9 mouse cellular contexts compared by ENCODE assay signal in the genomic region with DNA sequence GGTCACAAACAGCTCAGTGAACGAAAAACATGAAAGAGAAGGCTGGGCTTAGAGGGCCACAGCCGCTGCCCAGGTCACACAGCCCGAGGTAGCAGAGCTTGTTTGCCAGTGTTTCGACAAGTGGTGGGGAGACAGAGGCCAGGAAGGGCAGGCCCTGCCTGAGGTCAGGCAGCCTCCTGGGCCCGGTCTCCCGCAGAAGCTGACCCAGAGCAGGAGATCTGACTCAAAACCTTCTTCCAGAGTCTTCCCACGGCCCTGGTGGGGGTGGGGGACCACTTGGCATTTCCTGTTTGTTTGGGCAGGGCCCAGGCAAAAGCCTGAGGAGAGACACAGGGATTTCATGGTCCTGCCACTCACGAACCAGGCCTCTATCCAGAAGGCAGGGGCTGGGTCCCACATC. TPM values are rescaled to one million over a fixed set of nuclear protein-coding genes. Genes with fewer than 3 reads are reported as not detected.
A peak's percentile ranks its signal among the peaks of the same experiment; 100 is the strongest.
DNase-seq lines count a peak whose midpoint lies in the region; ATAC-seq and TF ChIP-seq lines count a peak whose summit lies in the region.
"Had no signal": no experiment of that assay in that cellular context is flagged by ENCODE, and none has a peak within 500 bp of the region (broad histone marks: within the 10 kb centered on the region; RNA-seq: fewer than 3 reads in every experiment).

No protein-coding gene starts in this region.

- peaks cover 11% of the 10 kb centered on the region; the same call in 1 of the 2 replicates for H3K4me1 ChIP-seq in liver, adult 2 months (ENCODE audit: control insufficient read depth, insufficient read depth, low read length)

- H3K9ac ChIP-seq in liver, adult 2 months (ENCODE audit: low read depth, low read length): no peak overlapping the region

- H3K36me3 ChIP-seq in liver, adult 2 months (ENCODE audit: control insufficient read depth, insufficient read depth, low read length): no peaks in the 10 kb centered on the region

- no peak for ATAC-seq in monocyte, adult 5-6 weeks (replicated peaks; ENCODE audit: insufficient number of reproducible peaks, low FRiP score, low TSS enrichment, poor library complexity, severe bottlenecking)
- ATAC-seq: Patski had no signal

- no peak for TF ChIP-seq CTCF in liver, adult 2 months (IDR thresholded peaks at IDR 0.05; ENCODE audit: low read depth, low read length)

- H3K27me3 ChIP-seq in liver, adult 2 months (ENCODE audit: control insufficient read depth, insufficient read depth, low read length): no peaks in the 10 kb centered on the region
- H3K27me3 ChIP-seq: Patski had no signal

- no peak for TF ChIP-seq POLR2A in liver, adult 2 months (IDR thresholded peaks at IDR 0.05; ENCODE audit: extremely low read depth, insufficient read depth, low read length)

- no peak overlapping the region for H3K4me3 ChIP-seq in liver, adult 2 months (ENCODE audit: insufficient read depth, low read depth, low read length)

- 13% methylated on average over 8 of the region's 8 CpGs for WGBS in liver, adult 2 months

- peak overlapping the region; percentile 30 for H3K27ac ChIP-seq in liver, adult 2 months (replicated peaks; ENCODE audit: insufficient read depth, low read depth, low read length)

- H3K79me2 ChIP-seq in liver, adult 2 months (ENCODE audit: control insufficient read depth, insufficient read depth, low read length): no peaks in the 10 kb centered on the region

- peak; percentile 61 for DNase-seq in liver, adult 2 months (ENCODE audit: extremely low read depth, low read depth, low spot score)
- no peak for DNase-seq in liver
- DNase-seq in heart, adult 18-20 months: peak; percentile 60 to 66
- peak; percentile 77 for DNase-seq in kidney, postnatal 10 days
- DNase-seq in lung, postnatal 4 days: peak; percentile 78 to 90
- DNase-seq in thymus, postnatal 36 days: no peak
- DNase-seq in layer of hippocampus, adult 8-10 months (ENCODE audit: low spot score in 2 of 2): no peak

RNA-seq across cellular contexts. Expression of gene Ube2v1, which starts 45.9 kb away (rescaled TPM):
- 26.2 and 34.5 TPM in 2 replicates for total RNA-seq in liver, adult 2 months (2014; rRNA removed)
- polyA plus RNA-seq in liver, adult 2 months (2012; rRNA removed): 69.9 and 75.2 TPM in 2 replicates
- total RNA-seq in heart, adult 18-20 months (2021): 100 to 1,000 TPM; 119 to 126 TPM
- total RNA-seq in monocyte, adult 5-6 weeks (2017): 43.7 to 97.6 TPM (median 59.7 TPM) in 3 replicates
- 100 to 1,000 TPM; 196 to 224 (median 216) TPM for total RNA-seq in layer of hippocampus, adult 8-10 months (2022)

RNA-seq across cellular contexts. Expression of gene Snai1, which starts 48.0 kb away (rescaled TPM):
- total RNA-seq in liver, adult 2 months (2014; rRNA removed): 0.13 and 0.18 TPM in 2 replicates
- 2.2 and 2.7 TPM in 2 replicates for polyA plus RNA-seq in liver, adult 2 months (2012; rRNA removed)
- total RNA-seq in heart, adult 18-20 months (2021): 1 to 10 TPM; 1.2 to 2.1 TPM
- total RNA-seq in monocyte, adult 5-6 weeks (2017): not detected in 3 replicates
- 1 to 10 TPM in 1 of 4 experiments, under 1 TPM in 3; 0.28 to 1.1 (median 0.53) TPM for total RNA-seq in layer of hippocampus, adult 8-10 months (2022)

Comparison
In these comparisons a context has a peak if more than half of its experiments do, and no peak if none do; other contexts are left out.
1. DNase-seq: peak in liver, adult 2 months (single experiment), heart, adult 18-20 months (2 of 2), kidney, postnatal 10 days (single experiment) and lung, postnatal 4 days (2 of 2); none in liver (single experiment), thymus, postnatal 36 days (0 of 2) and layer of hippocampus, adult 8-10 months (0 of 2).